ENCODE assay signal across 32 mouse cellular contexts in genomic region chr3:63494625-63495382, GRCm38 (mm10). TPM values are rescaled to one million over a fixed set of nuclear protein-coding genes. Genes with fewer than 3 reads are reported as not detected.
DNase-seq lines count a peak whose midpoint lies in the region; ATAC-seq lines count a peak whose summit lies in the region.
"Had no signal": no experiment of that assay in that cellular context is flagged by ENCODE, and none has a peak within 500 bp of the region (broad histone marks: within the 10 kb centered on the region; RNA-seq: fewer than 3 reads in every experiment).

No protein-coding gene starts in this region.

- WGBS in embryonic facial prominence, embryonic 11.5 days = 41% methylated on average over 5 of the region's 5 CpGs
- WGBS in embryonic facial prominence, embryonic 10.5 days = 48% methylated on average over 5 of the region's 5 CpGs
- WGBS in embryonic facial prominence, embryonic 14.5 days = 31% methylated on average over 5 of the region's 5 CpGs
- WGBS in kidney, embryonic 14.5 days = 59% methylated on average over 5 of the region's 5 CpGs
- 81% methylated on average over 5 of the region's 5 CpGs for WGBS in midbrain, embryonic 15.5 days

- no peaks in the 10 kb centered on the region for H3K36me3 ChIP-seq in embryonic facial prominence, embryonic 11.5 days (replicated peaks; ENCODE audit: control insufficient read depth, insufficient read depth, low read depth, low read length)
- H3K36me3 ChIP-seq in embryonic facial prominence, embryonic 10.5 days (replicated peaks) = no peaks in the 10 kb centered on the region
- H3K36me3 ChIP-seq in embryonic facial prominence, embryonic 14.5 days (ENCODE audit: control insufficient read depth, insufficient read depth, low read length) = no peaks in the 10 kb centered on the region
- no peaks in the 10 kb centered on the region for H3K36me3 ChIP-seq in kidney, embryonic 14.5 days (ENCODE audit: control insufficient read depth, insufficient read depth, low read length)
- H3K36me3 ChIP-seq in midbrain, embryonic 15.5 days (replicated peaks) = no peaks in the 10 kb centered on the region
- H3K36me3 ChIP-seq: forebrain, embryonic 10.5 days; hindbrain, embryonic 15.5 days; liver, embryonic 15.5 days; neural tube, embryonic 13.5 days; stomach, embryonic 15.5 days had no signal

- no peak overlapping the region for H3K27ac ChIP-seq in embryonic facial prominence, embryonic 11.5 days (replicated peaks; ENCODE audit: low read depth, low read length)
- H3K27ac ChIP-seq in embryonic facial prominence, embryonic 10.5 days (replicated peaks) = no peak overlapping the region
- H3K27ac ChIP-seq in embryonic facial prominence, embryonic 14.5 days (replicated peaks; ENCODE audit: low read depth, low read length) = no peak overlapping the region
- H3K27ac ChIP-seq in kidney, embryonic 14.5 days (ENCODE audit: low read depth, low read length) = peak overlapping the region; percentile 34; the same call in 1 of the 2 replicates
- no peak overlapping the region for H3K27ac ChIP-seq in midbrain, embryonic 15.5 days
- H3K27ac ChIP-seq: forebrain, embryonic 10.5 days; hindbrain, embryonic 15.5 days; liver, embryonic 15.5 days; macrophage; neural tube, embryonic 13.5 days; stomach, embryonic 15.5 days had no signal

- no peak overlapping the region for H3K4me2 ChIP-seq in embryonic facial prominence, embryonic 11.5 days (ENCODE audit: low read depth, low read length)
- no peak overlapping the region for H3K4me2 ChIP-seq in embryonic facial prominence, embryonic 14.5 days (ENCODE audit: low read depth, low read length)
- no peak overlapping the region for H3K4me2 ChIP-seq in kidney, embryonic 14.5 days (replicated peaks; ENCODE audit: low read depth, low read length)
- no peak overlapping the region for H3K4me2 ChIP-seq in midbrain, embryonic 15.5 days
- H3K4me2 ChIP-seq: hindbrain, embryonic 15.5 days; liver, embryonic 15.5 days; neural tube, embryonic 13.5 days; stomach, embryonic 15.5 days had no signal

- DNase-seq in embryonic facial prominence, embryonic 11.5 days (ENCODE audit: low spot score) = peak; percentile 19
- no peak for DNase-seq in embryonic facial prominence, embryonic 10.5 days (ENCODE audit: low spot score)
- peak; percentile 1 for DNase-seq in embryonic facial prominence, embryonic 14.5 days (ENCODE audit: low spot score)
- peak; percentile 30 to 39 for DNase-seq in kidney, postnatal 25 days
- no peak for DNase-seq in layer of hippocampus, postnatal 36 days
- DNase-seq in yolk sac, embryonic 10.5 days (ENCODE audit: low spot score) = no peak
- DNase-seq: cerebellum, adult 11 months; cerebellum, postnatal 10 days; forebrain, postnatal 0 days; gastrocnemius, postnatal 36 days; right cerebral cortex, adult 18-20 months; right cerebral cortex, postnatal 4 days; thymus, adult 18-20 months; thymus, postnatal 36 days had no signal

- H3K27me3 ChIP-seq in embryonic facial prominence, embryonic 11.5 days (ENCODE audit: control insufficient read depth, insufficient read depth, low read length) = no peaks in the 10 kb centered on the region
- no peaks in the 10 kb centered on the region for H3K27me3 ChIP-seq in embryonic facial prominence, embryonic 10.5 days (replicated peaks; ENCODE audit: low read depth, poor library complexity, severe bottlenecking)
- no peaks in the 10 kb centered on the region for H3K27me3 ChIP-seq in embryonic facial prominence, embryonic 14.5 days (replicated peaks; ENCODE audit: control insufficient read depth, insufficient read depth, low read length)
- no peaks in the 10 kb centered on the region for H3K27me3 ChIP-seq in kidney, embryonic 14.5 days (ENCODE audit: control insufficient read depth, insufficient read depth, low read length)
- no peaks in the 10 kb centered on the region for H3K27me3 ChIP-seq in midbrain, embryonic 15.5 days (replicated peaks)
- H3K27me3 ChIP-seq: hindbrain, embryonic 15.5 days; liver, embryonic 15.5 days; neural tube, embryonic 13.5 days; stomach, embryonic 15.5 days had no signal

- H3K4me1 ChIP-seq in embryonic facial prominence, embryonic 11.5 days (ENCODE audit: control insufficient read depth, insufficient read depth, low read length) = no peaks in the 10 kb centered on the region
- H3K4me1 ChIP-seq in embryonic facial prominence, embryonic 10.5 days = peaks cover 6% of the 10 kb centered on the region
- H3K4me1 ChIP-seq in embryonic facial prominence, embryonic 14.5 days (ENCODE audit: control insufficient read depth, insufficient read depth, low read length) = no peaks in the 10 kb centered on the region
- H3K4me1 ChIP-seq in kidney, embryonic 14.5 days (ENCODE audit: control insufficient read depth, insufficient read depth, low read length) = no peaks in the 10 kb centered on the region
- H3K4me1 ChIP-seq in midbrain, embryonic 15.5 days = no peaks in the 10 kb centered on the region
- H3K4me1 ChIP-seq: hindbrain, embryonic 15.5 days; liver, embryonic 15.5 days; neural tube, embryonic 13.5 days; stomach, embryonic 15.5 days had no signal

- no peak overlapping the region for H3K4me3 ChIP-seq in embryonic facial prominence, embryonic 11.5 days (ENCODE audit: low read depth, low read length)
- no peak overlapping the region for H3K4me3 ChIP-seq in embryonic facial prominence, embryonic 10.5 days
- H3K4me3 ChIP-seq in embryonic facial prominence, embryonic 14.5 days (ENCODE audit: low read depth, low read length) = no peak overlapping the region
- no peak overlapping the region for H3K4me3 ChIP-seq in kidney, embryonic 14.5 days (ENCODE audit: low read length)
- no peak overlapping the region for H3K4me3 ChIP-seq in midbrain, embryonic 15.5 days
- H3K4me3 ChIP-seq: forebrain, embryonic 10.5 days; hindbrain, embryonic 15.5 days; liver, embryonic 15.5 days; myocyte; neural tube, embryonic 13.5 days; stomach, embryonic 15.5 days had no signal

- H3K9ac ChIP-seq in embryonic facial prominence, embryonic 11.5 days (replicated peaks; ENCODE audit: low read length) = no peak overlapping the region
- no peak overlapping the region for H3K9ac ChIP-seq in embryonic facial prominence, embryonic 14.5 days (ENCODE audit: low read depth, low read length)
- H3K9ac ChIP-seq in kidney, embryonic 14.5 days (ENCODE audit: low read depth, low read length) = no peak overlapping the region
- H3K9ac ChIP-seq in midbrain, embryonic 15.5 days = no peak overlapping the region
- H3K9ac ChIP-seq: forebrain, postnatal 0 days; hindbrain, embryonic 15.5 days; liver, embryonic 15.5 days; neural tube, embryonic 13.5 days; stomach, embryonic 15.5 days had no signal

- H3K9me3 ChIP-seq in embryonic facial prominence, embryonic 11.5 days (replicated peaks; ENCODE audit: control insufficient read depth, low read length) = no peaks in the 10 kb centered on the region
- H3K9me3 ChIP-seq in embryonic facial prominence, embryonic 10.5 days = no peaks in the 10 kb centered on the region
- no peaks in the 10 kb centered on the region for H3K9me3 ChIP-seq in embryonic facial prominence, embryonic 14.5 days (ENCODE audit: control insufficient read depth, low read length)
- H3K9me3 ChIP-seq in kidney, embryonic 14.5 days (ENCODE audit: control insufficient read depth, low read length) = no peaks in the 10 kb centered on the region
- no peaks in the 10 kb centered on the region for H3K9me3 ChIP-seq in midbrain, embryonic 15.5 days
- H3K9me3 ChIP-seq: forebrain, embryonic 10.5 days; hindbrain, embryonic 15.5 days; liver, embryonic 15.5 days; neural tube, embryonic 13.5 days; stomach, embryonic 15.5 days had no signal

- no peak for ATAC-seq in embryonic facial prominence, embryonic 11.5 days (replicated peaks; ENCODE audit: insufficient number of reproducible peaks, low FRiP score, low TSS enrichment, low read depth)
- no peak for ATAC-seq in embryonic facial prominence, embryonic 14.5 days (ENCODE audit: low read depth)
- ATAC-seq in kidney, embryonic 14.5 days (ENCODE audit: low FRiP score, low TSS enrichment) = peak; percentile 92; the same call in 1 of the 2 replicates
- ATAC-seq in midbrain, embryonic 15.5 days (replicated peaks) = no peak
- ATAC-seq: CD4-positive, CD25-positive, alpha-beta regulatory T cell, adult 4 months; forebrain, postnatal 0 days; midbrain, embryonic 16.5 days had no signal

RNA-seq across cellular contexts. Expression of gene Gm34302, which starts 11.1 kb away (rescaled TPM):
- polyA plus RNA-seq in embryonic facial prominence, embryonic 11.5 days (2014; fragmentation: Nextera tagmentation; extraction: Ambion mirVana) = not detected in 2 replicates
- not detected in 2 replicates for polyA plus RNA-seq in embryonic facial prominence, embryonic 10.5 days (2016; fragmentation: Nextera tagmentation; extraction: Ambion mirVana)
- 1.3 and 1.4 TPM in 2 replicates for polyA plus RNA-seq in embryonic facial prominence, embryonic 14.5 days (2014; fragmentation: Nextera tagmentation; extraction: Ambion mirVana)
- polyA plus RNA-seq in kidney, embryonic 14.5 days (2014; fragmentation: Nextera tagmentation; extraction: Ambion mirVana) = not detected in 2 replicates
- total RNA-seq in layer of hippocampus, postnatal 36 days (2021) = not detected
- polyA plus RNA-seq in midbrain, embryonic 15.5 days (2015; fragmentation: Nextera tagmentation; extraction: Ambion mirVana) = not detected in 2 replicates
- total RNA-seq: forebrain, postnatal 0 days; hematopoietic stem cell, adult 5-6 weeks; layer of hippocampus, postnatal 14 days; left cerebral cortex, postnatal 10 days had no signal
- polyA plus RNA-seq: CD4-positive, CD25-positive, alpha-beta regulatory T cell, adult 4 months; cortical plate, adult 2 months; forebrain, embryonic 10.5 days; forebrain, postnatal 0 days; heart, embryonic 16.5 days; hindbrain, embryonic 15.5 days; intestine, embryonic 14.5 days; liver, embryonic 15.5 days; lung, embryonic 16.5 days; macrophage; midbrain, embryonic 16.5 days; neural tube, embryonic 13.5 days; stomach, embryonic 15.5 days had no signal

Comparison
In these comparisons a context has a peak if more than half of its experiments do, and no peak if none do; other contexts are left out.
1. DNase-seq: peak in embryonic facial prominence, embryonic 11.5 days (single experiment), embryonic facial prominence, embryonic 14.5 days (single experiment) and kidney, postnatal 25 days (2 of 2); none in embryonic facial prominence, embryonic 10.5 days (single experiment), layer of hippocampus, postnatal 36 days (0 of 2) and yolk sac, embryonic 10.5 days (single experiment).